Mouse (Mus musculus) midbrain, embryonic 11.5 days (tissue): Measurements from ENCODE around the gene Unc13b. TPM values are rescaled to one million over a fixed set of nuclear protein-coding genes. Genes with fewer than 3 reads are reported as not detected.
A peak's percentile ranks its signal among the peaks of the same experiment; 100 is the strongest.

Experiments used
- ATAC-seq: fragments of 200-750 bp; cut with Nextera tagmentation; 2 replicates; pipeline ENCODE4 v1.8.0; 2017; ENCODE audit warnings: moderate TSS enrichment, moderate library complexity; ENCODE audit not compliant: low FRiP score
- DNase-seq: peaks from one replicate; pipeline ENCODE4 v3.0.0; 2015; ENCODE audit warnings: low spot score; ENCODE audit errors: missing footprints
- H3K27ac ChIP-seq: fragments of 300-500 bp; sonication (generic); 2 replicates; pipeline ENCODE4 v1.5.1; 2014; ENCODE audit warnings: low read depth, low read length
- H3K27me3 ChIP-seq: fragments of 300-500 bp; sonication (generic); 2 replicates; pipeline ENCODE4 v1.6.1; 2014; ENCODE audit warnings: mild to moderate bottlenecking, low read length, moderate library complexity, mixed read lengths; ENCODE audit not compliant: control insufficient read depth, insufficient read depth
- H3K36me3 ChIP-seq: fragments of 300-500 bp; sonication (generic); 2 replicates; pipeline ENCODE4 v1.6.1; 2014; ENCODE audit warnings: mild to moderate bottlenecking, low read length, moderate library complexity, mixed read lengths; ENCODE audit not compliant: control insufficient read depth, insufficient read depth
- H3K4me1 ChIP-seq: fragments of 300-500 bp; sonication (generic); 2 replicates; pipeline ENCODE4 v1.6.1; 2014; ENCODE audit warnings: low read length; ENCODE audit not compliant: control insufficient read depth, insufficient read depth
- H3K4me2 ChIP-seq: fragments of 300-500 bp; sonication (generic); 2 replicates; pipeline ENCODE4 v1.6.1; 2014; ENCODE audit warnings: mild to moderate bottlenecking, moderate library complexity
- H3K4me3 ChIP-seq: fragments of 300-500 bp; sonication (generic); 2 replicates; pipeline ENCODE4 v1.5.1; 2014; ENCODE audit warnings: low read depth, low read length
- H3K9ac ChIP-seq: fragments of 300-500 bp; sonication (generic); 2 replicates; pipeline ENCODE4 v1.6.1; 2014; ENCODE audit warnings: low read length
- H3K9me3 ChIP-seq: fragments of 300-500 bp; sonication (generic); 2 replicates; pipeline ENCODE4 v1.6.1; 2016; ENCODE audit warnings: low read length; ENCODE audit not compliant: control insufficient read depth
- WGBS: fragments of 180-500 bp; shearing (Covaris S2); extraction: QIAGEN DNeasy Blood & Tissue Kit; methylation state at CpG from one replicate; pipeline ENCODE4 v1.1.7; 2014; 5-methylcytosine and 5-hydroxymethylcytosine counted together
- polyA plus RNA-seq: library from polyadenylated mRNA; unstranded; fragments of >200 nt; fragmentation: Nextera tagmentation; extraction: Ambion mirVana; gene quantifications from 2 replicates; pipeline ENCODE4 v1.2.1, GENCODE M21; 2014

Gene Unc13b
- polyA plus RNA-seq, 1 experiment from 2014 or later: 14.7 TPM

DNA sequence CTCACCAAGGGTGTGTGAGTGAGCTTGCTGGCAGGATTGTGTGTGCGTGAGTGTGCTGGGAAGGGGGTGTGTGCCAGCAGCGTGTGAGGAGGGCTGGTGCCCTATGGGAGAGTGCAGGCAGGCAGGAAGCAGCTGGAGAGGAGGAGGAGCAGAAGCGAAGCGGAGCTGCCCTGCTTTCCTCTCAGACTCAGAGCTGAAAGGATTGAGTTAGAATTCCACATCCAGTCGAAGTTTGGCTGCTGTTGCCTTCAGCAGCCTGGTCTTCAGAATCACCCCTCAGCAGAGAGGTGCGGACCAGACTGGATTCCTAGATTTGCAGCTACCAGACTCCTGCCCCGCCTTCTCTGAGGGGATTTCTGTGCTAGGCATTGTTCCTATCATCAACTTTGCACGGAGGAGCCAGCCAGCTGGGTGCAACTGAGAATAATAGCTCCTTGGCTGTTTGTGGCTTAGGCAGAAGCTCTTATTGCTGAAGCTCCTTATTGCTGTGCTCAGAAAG, 150.4 kb downstream of the Unc13b start:
- peak overlapping the region; percentile 69 for H3K27ac ChIP-seq
- DNase-seq (peak; percentile 93), ATAC-seq (peak; percentile 80)
- H3K36me3 ChIP-seq: no peaks in the 10 kb centered on the region
- H3K27me3 ChIP-seq: no peaks in the 10 kb centered on the region
- H3K4me1 ChIP-seq: peaks cover 10% of the 10 kb centered on the region
- peak overlapping the region; percentile 25 for H3K4me3 ChIP-seq
- H3K9me3 ChIP-seq: no peaks in the 10 kb centered on the region
- H3K4me2 ChIP-seq: peak overlapping the region; percentile 50
- peak overlapping the region; percentile 64 for H3K9ac ChIP-seq
- WGBS: 2% methylated on average over 8 of the region's 8 CpGs

DNA sequence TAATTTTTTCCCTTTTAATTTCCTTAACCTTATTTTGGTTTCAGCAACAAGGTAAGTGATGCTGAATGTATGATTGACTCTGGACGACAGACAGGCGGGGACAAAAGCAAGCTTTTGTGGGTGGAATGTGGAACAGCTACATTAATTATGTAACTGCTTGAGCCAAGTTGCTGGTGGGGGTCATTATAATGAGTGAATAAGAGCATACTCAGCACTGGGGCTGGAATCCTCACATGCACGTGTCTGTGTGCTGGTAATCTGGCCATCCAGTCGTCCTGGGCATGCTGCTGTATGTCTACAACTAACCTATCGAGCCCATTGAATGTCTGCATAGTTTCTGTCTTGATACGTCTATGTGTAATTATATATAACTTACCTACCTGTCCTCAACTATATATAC, 150.9 kb downstream of the Unc13b start:
- H3K4me1 ChIP-seq: peaks cover 10% of the 10 kb centered on the region
- H3K9ac ChIP-seq: peak overlapping the region; percentile 64
- no peaks in the 10 kb centered on the region for H3K36me3 ChIP-seq
- H3K4me2 ChIP-seq: peak overlapping the region; percentile 50
- DNase-seq: no peak
- peak overlapping the region; percentile 25 for H3K4me3 ChIP-seq
- H3K9me3 ChIP-seq: no peaks in the 10 kb centered on the region
- no peak; the same call in 1 of the 2 replicates for ATAC-seq
- no peaks in the 10 kb centered on the region for H3K27me3 ChIP-seq
- peak overlapping the region; percentile 69 for H3K27ac ChIP-seq
- 36% methylated on average over 6 of the region's 6 CpGs for WGBS

DNA sequence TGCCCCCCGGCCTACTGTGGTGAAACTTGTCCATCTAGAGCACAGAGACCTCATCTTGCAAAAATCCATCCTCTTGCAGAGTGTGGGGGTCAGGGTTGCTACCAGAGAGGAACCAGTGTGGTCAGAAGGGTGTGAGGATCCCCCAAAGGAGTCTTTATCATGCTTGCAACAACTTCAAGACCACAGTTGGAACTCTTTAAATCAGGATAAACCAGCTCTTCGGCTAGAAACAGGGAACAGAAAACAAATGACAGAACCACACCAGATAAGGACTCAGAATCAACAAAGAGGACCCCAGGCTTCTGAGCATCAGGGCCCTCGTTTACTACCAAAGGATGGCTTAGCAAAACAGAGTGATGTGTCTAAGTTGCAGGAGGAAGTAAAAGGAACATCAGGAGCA, 157.7 kb downstream of the Unc13b start:
- Histone ChIP-seq H3K4me3 (no peak overlapping the region), H3K27ac (no peak overlapping the region), H3K36me3 (no peaks in the 10 kb centered on the region), H3K9ac (no peak overlapping the region), H3K4me1 (no peaks in the 10 kb centered on the region), H3K27me3 (no peaks in the 10 kb centered on the region), H3K9me3 (no peaks in the 10 kb centered on the region), H3K4me2 (no peak overlapping the region)
- 81% methylated on average over 3 of the region's 3 CpGs for WGBS
- DNase-seq (no peak), ATAC-seq (no peak)

DNA sequence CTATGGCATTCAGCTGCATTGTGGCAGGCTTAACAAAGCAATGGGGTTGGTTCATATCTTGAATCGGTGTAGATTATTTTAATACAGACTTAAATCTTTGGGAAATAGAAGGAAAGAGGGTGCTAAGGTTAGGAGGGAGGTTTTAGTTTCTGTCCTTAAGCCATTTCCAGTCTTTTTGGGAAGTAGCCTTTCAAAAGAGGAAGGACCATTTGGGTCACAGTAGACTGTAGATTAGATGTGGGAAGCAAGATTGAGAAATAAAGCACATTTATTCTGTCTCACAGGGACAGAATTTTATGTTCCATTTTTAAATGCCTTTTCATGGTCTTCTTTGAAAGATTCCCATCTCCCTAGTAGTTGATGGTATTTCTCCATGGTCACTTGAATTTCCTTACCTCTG, 159.2 kb downstream of the Unc13b start:
- no peaks in the 10 kb centered on the region for H3K27me3 ChIP-seq
- no peak overlapping the region for H3K9ac ChIP-seq
- H3K4me1 ChIP-seq: no peaks in the 10 kb centered on the region
- H3K27ac ChIP-seq: no peak overlapping the region
- no peaks in the 10 kb centered on the region for H3K36me3 ChIP-seq
- no peaks in the 10 kb centered on the region for H3K9me3 ChIP-seq
- ATAC-seq (no peak), DNase-seq (no peak)
- no peak overlapping the region for H3K4me2 ChIP-seq
- WGBS: 97% methylated on average over 1 of the region's 1 CpGs
- no peak overlapping the region for H3K4me3 ChIP-seq

DNA sequence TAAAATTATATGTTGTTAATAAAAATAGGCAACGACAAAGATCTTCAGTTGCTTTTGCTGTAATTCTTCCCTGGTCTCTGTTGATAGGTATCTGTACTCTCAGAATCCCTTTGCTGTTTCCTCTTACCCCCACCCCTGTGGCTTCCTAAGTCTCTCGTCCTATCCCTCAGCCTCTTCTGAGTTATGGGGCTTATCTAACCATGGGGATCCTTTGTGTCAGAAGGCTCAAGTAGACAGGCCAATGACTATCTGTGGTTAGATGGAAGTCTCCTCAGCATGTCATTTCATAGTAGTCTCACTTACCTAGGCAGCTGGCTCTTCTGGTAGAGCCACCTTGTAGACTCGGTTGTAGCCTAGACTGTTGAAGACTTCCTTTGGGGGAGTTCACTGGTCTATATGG, 173.1 kb downstream of the Unc13b start:
- DNase-seq: no peak
- Histone ChIP-seq H3K9ac (no peak overlapping the region), H3K4me2 (no peak overlapping the region), H3K27ac (no peak overlapping the region), H3K9me3 (no peaks in the 10 kb centered on the region), H3K4me1 (no peaks in the 10 kb centered on the region), H3K4me3 (no peak overlapping the region), H3K27me3 (no peaks in the 10 kb centered on the region), H3K36me3 (no peaks in the 10 kb centered on the region)
- ATAC-seq: no peak
- WGBS: 86% methylated on average over 3 of the region's 3 CpGs

DNA sequence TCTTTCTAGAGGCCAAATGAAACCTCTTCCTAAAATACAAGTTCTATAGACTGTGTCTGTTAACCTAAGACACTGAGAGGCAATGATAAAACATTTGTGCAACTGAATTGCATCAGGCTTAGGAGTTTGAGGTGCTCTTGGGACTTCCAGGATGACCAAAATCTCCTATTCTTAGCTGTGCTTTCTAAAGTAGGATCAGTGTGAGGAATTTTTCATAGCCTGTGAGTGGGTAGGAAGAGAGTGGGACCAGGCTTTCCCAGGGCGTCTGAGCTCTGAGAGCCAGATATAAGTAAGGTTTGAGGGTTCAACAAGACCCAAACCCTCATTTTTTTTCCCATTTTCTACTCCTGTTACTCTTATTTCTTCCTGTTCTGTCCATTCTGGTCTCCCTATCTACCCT, 174.2 kb downstream of the Unc13b start:
- Histone ChIP-seq H3K4me3 (no peak overlapping the region), H3K9ac (no peak overlapping the region), H3K9me3 (no peaks in the 10 kb centered on the region), H3K36me3 (no peaks in the 10 kb centered on the region), H3K27ac (no peak overlapping the region), H3K4me2 (no peak overlapping the region), H3K4me1 (no peaks in the 10 kb centered on the region), H3K27me3 (no peaks in the 10 kb centered on the region)
- ATAC-seq (no peak), DNase-seq (no peak)
- WGBS: 75% methylated on average over 1 of the region's 1 CpGs

DNA sequence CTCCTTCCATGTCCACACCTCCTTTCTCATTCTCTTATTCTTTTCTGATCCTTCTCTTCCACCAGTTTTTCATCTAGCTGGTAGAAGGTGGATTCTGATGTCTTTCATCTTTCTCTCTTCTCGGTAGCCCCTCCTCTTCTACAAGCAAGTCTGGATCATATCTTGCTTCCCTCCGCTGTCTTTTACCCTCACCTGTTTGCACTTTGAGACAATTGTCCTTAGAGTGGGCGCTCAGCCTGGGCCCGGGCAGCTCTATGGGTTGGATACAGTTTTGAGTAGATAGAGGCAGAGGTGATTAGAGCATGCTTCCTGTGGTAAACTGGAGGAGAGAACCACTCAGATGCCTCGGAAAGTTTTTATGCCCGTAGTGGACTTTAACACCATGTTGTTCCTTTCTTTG, 174.7 kb downstream of the Unc13b start:
- no peak overlapping the region for H3K4me3 ChIP-seq
- no peak overlapping the region for H3K9ac ChIP-seq
- no peaks in the 10 kb centered on the region for H3K4me1 ChIP-seq
- no peaks in the 10 kb centered on the region for H3K36me3 ChIP-seq
- no peak overlapping the region for H3K4me2 ChIP-seq
- no peak for ATAC-seq
- no peak for DNase-seq
- H3K9me3 ChIP-seq: no peaks in the 10 kb centered on the region
- no peak overlapping the region for H3K27ac ChIP-seq
- 93% methylated on average over 6 of the region's 6 CpGs for WGBS
- no peaks in the 10 kb centered on the region for H3K27me3 ChIP-seq

DNA sequence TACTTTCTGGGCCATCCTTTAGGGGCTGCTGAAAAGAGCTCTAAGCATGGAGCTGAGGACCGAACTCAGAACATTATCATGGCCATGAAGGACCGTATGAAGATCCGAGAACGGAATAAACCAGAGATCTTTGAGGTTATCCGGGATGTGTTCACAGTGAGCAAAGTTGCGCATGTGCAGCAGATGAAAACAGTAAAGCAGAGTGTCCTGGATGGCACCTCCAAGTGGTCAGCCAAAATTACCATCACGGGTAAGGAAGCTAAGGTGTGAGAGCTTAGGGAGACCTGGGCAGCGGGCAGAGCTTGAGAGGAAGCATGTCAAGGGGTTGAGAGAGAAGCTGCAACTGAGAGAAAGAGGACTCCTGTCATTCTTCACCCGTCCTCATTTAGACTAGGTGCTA, 178.1 kb downstream of the Unc13b start:
- H3K4me1 ChIP-seq: no peaks in the 10 kb centered on the region
- H3K4me3 ChIP-seq: no peak overlapping the region
- no peak overlapping the region for H3K27ac ChIP-seq
- no peaks in the 10 kb centered on the region for H3K9me3 ChIP-seq
- H3K27me3 ChIP-seq: no peaks in the 10 kb centered on the region
- ATAC-seq (no peak), DNase-seq (no peak)
- H3K9ac ChIP-seq: no peak overlapping the region
- 91% methylated on average over 9 of the region's 9 CpGs for WGBS
- no peaks in the 10 kb centered on the region for H3K36me3 ChIP-seq
- H3K4me2 ChIP-seq: no peak overlapping the region

DNA sequence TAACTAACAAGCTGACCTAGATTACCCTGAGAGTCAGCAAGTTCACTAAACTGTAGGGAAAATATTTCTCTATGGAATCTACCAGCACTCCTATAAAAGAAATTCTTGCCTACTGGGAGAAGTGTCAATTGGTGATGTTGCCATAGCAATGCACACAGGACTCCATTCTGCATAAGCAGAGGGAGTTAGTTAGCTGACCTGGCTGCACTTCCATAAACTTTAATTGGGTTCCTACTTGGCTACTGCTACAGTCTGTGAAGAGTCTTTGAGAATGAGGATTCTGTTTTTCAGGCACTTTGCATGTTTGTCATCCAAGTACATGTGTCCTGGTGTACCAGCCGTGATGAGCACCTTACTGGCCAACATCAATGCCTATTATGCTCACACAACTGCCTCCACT, 182.0 kb downstream of the Unc13b start:
- no peaks in the 10 kb centered on the region for H3K9me3 ChIP-seq
- H3K4me2 ChIP-seq: no peak overlapping the region
- H3K4me3 ChIP-seq: no peak overlapping the region
- no peaks in the 10 kb centered on the region for H3K27me3 ChIP-seq
- 79% methylated on average over 1 of the region's 1 CpGs for WGBS
- H3K36me3 ChIP-seq: no peaks in the 10 kb centered on the region
- ATAC-seq (no peak), DNase-seq (no peak)
- H3K4me1 ChIP-seq: no peaks in the 10 kb centered on the region
- H3K27ac ChIP-seq: no peak overlapping the region
- H3K9ac ChIP-seq: no peak overlapping the region

DNA sequence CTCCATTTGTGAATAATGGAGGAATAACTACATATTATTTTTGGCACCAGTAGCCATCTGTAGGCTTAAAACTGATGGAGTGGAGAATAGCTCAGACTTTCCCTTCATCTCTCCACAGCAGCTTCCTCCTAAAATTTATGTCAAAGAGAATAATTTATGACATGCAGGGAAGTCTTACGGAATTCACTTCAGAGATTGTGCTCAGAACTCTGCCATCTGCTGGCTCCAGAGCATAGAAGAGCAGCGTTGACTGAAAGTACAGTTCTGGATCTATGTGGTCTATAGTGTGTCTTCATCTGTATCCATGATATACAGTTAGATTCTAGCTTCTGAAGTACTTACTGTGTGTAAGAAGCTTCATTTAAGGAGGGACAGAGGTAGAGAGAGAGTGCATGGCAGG, 185.3 kb downstream of the Unc13b start:
- Histone ChIP-seq H3K27ac (no peak overlapping the region), H3K4me3 (no peak overlapping the region), H3K4me1 (peaks cover 15% of the 10 kb centered on the region), H3K27me3 (no peaks in the 10 kb centered on the region), H3K9ac (no peak overlapping the region), H3K9me3 (no peaks in the 10 kb centered on the region), H3K4me2 (no peak overlapping the region), H3K36me3 (no peaks in the 10 kb centered on the region)
- ATAC-seq (no peak), DNase-seq (no peak)
- 70% methylated on average over 2 of the region's 2 CpGs for WGBS
